Mouse (Mus musculus): ENCODE results near the gene Vmn1r151.
"Not testable (repeated sequence)": the region's sequence is repeated elsewhere in the genome, so short reads cannot be mapped to it uniquely, and the experiment has no call there.

Vmn1r151 gene

GRCm38 (mm10) chr7:22499578-22499977 is at the start of gene Vmn1r151:
Gene Vmn1r151, minus strand, starts transcription at chr7:22499678.
- in situ Hi-C loops (cut with MboI; ENCODE audit: low pct_unique_long_range_greater_than_20kb in 1 of 2, low sequenced_read_pairs in 2 of 2, unreplicated experiment in 1 of 2): not testable (repeated sequence)

DNA sequence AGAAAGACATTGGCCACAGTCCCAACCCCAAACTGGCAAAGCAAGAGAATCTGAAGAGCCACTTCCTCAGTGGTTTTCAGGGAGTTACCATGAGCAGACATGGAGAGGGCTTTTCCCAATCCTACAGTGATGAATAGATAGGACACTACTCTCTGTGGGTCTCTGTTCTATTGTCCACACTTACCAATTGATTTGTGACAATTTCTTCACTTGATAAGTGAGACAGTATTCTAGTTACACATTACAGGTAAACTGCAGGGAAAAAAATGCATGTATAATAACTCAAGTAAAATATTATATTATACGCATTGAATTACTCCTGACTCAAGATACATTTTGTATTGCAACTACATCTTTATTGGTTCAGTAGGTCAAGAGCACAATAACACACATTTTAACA is 35.3 kb upstream of the Vmn1r151 start, which contains the start of gene Gm8677:
TSS of gene Gm8677 (minus strand) at position 101 of the 400 bp plus-strand sequence.
- in situ Hi-C loops (cut with MboI; ENCODE audit: low pct_unique_long_range_greater_than_20kb in 1 of 2, low sequenced_read_pairs in 2 of 2, unreplicated experiment in 1 of 2): not testable (repeated sequence)

DNA sequence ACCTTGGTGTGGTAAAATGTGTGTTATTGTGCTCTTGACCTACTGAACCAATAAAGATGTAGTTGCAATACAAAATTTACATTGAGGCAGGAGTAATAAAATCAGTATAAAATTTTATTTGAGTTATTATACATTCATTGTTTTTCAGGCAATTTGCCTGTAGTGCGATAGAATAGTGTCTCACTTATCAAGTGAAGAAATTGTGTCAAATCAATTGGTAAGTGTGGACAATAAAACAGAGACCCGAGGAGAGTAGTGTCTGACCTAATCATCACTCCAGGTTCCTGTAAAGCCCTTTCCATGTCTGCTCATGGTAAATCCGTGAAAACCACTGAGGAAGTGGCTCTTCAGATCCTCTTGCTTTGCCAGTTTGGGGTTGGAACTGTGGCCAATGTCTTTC is 23.2 kb upstream of the Vmn1r151 start, which contains the start of gene Vmn1r152:
TSS of gene Vmn1r152 (plus strand) at position 301 of the 400 bp plus-strand sequence.
- in situ Hi-C loops (cut with MboI; ENCODE audit: low pct_unique_long_range_greater_than_20kb in 1 of 2, low sequenced_read_pairs in 2 of 2, unreplicated experiment in 1 of 2): not testable (repeated sequence)

GRCm38 (mm10) chr7:22463975-22464374 is 35.5 kb downstream of the Vmn1r151 start, which contains the start of gene Gm10665:
Gene Gm10665, minus strand, starts transcription at chr7:22464075.
- in situ Hi-C loops (cut with MboI; ENCODE audit: low pct_unique_long_range_greater_than_20kb in 1 of 2, low sequenced_read_pairs in 2 of 2, unreplicated experiment in 1 of 2): not testable (repeated sequence)
